Comparison of ENCODE assay signal across 9 mouse cellular contexts in genomic region chr13:91039201-91039807, GRCm38 (mm10).
DNase-seq lines count a peak whose midpoint lies in the region; ATAC-seq and TF ChIP-seq lines count a peak whose summit lies in the region.
"Had no signal": no experiment of that assay in that cellular context is flagged by ENCODE, and none has a peak within 500 bp of the region (broad histone marks: within the 10 kb centered on the region; RNA-seq: fewer than 3 reads in every experiment).

No protein-coding gene starts in this region.

- TF ChIP-seq POLR2A in heart, adult 2 months (IDR thresholded peaks at IDR 0.05; ENCODE audit: insufficient read depth, low read depth, low read length), result no peak
- no peak for TF ChIP-seq POLR2A in limb, embryonic 14.5 days (IDR thresholded peaks at IDR 0.05; ENCODE audit: borderline replicate concordance, extremely low read depth, insufficient read depth, insufficient read length)

- H3K9me3 ChIP-seq in heart, embryonic 15.5 days (replicated peaks), result no peaks in the 10 kb centered on the region
- H3K9me3 ChIP-seq in limb, embryonic 14.5 days (ENCODE audit: control insufficient read depth, low read length), result no peaks in the 10 kb centered on the region
- H3K9me3 ChIP-seq: liver, embryonic 13.5 days had no signal

- ATAC-seq in heart, embryonic 15.5 days (replicated peaks; ENCODE audit: insufficient number of reproducible peaks, insufficient read depth, low FRiP score, low read depth), result peak; percentile 72
- peak; percentile 86 for ATAC-seq in limb, embryonic 14.5 days (ENCODE audit: low FRiP score, low read depth)

- peak; percentile 23 to 29 for DNase-seq in heart, adult 2 months
- no peak for DNase-seq in heart, adult 8-10 months (ENCODE audit: low spot score)
- DNase-seq in embryo, embryonic 9.5 days (ENCODE audit: extremely low spot score), result peak; percentile 6
- DNase-seq in kidney, postnatal 10 days, result peak; percentile 57
- peak; percentile 63 for DNase-seq in limb, embryonic 14.5 days (ENCODE audit: low spot score)
- peak; percentile 65 for DNase-seq in retina, embryonic 14.5 days (ENCODE audit: low spot score)
- no peak for DNase-seq in c-Kit-positive CD71-positive TER-119-positive erythroid progenitor cells, embryonic 14.5 days (ENCODE audit: low spot score)
- DNase-seq: liver, embryonic 13.5 days had no signal

- 43% methylated on average over 11 of the region's 11 CpGs for WGBS in heart, adult 2 months
- 29% methylated on average over 11 of the region's 11 CpGs for WGBS in heart, embryonic 15.5 days
- 31% methylated on average over 11 of the region's 11 CpGs for WGBS in limb, embryonic 14.5 days

- H3K36me3 ChIP-seq in heart, adult 2 months (ENCODE audit: control insufficient read depth, insufficient read depth, low read length), result no peaks in the 10 kb centered on the region
- no peaks in the 10 kb centered on the region for H3K36me3 ChIP-seq in heart, embryonic 15.5 days
- no peaks in the 10 kb centered on the region for H3K36me3 ChIP-seq in limb, embryonic 14.5 days (ENCODE audit: control insufficient read depth, insufficient read depth, low read length)
- H3K36me3 ChIP-seq: liver, embryonic 13.5 days had no signal

- H3K9ac ChIP-seq in heart, adult 2 months (ENCODE audit: low read depth, low read length), result no peak overlapping the region
- H3K9ac ChIP-seq in heart, embryonic 15.5 days, result no peak overlapping the region
- H3K9ac ChIP-seq in limb, embryonic 14.5 days (ENCODE audit: low read depth, low read length, severe bottlenecking), result no peak overlapping the region
- H3K9ac ChIP-seq: liver, embryonic 13.5 days had no signal

- no peaks in the 10 kb centered on the region for H3K27me3 ChIP-seq in heart, adult 2 months (ENCODE audit: control insufficient read depth, insufficient read depth, low read length)
- no peaks in the 10 kb centered on the region for H3K27me3 ChIP-seq in heart, embryonic 15.5 days
- H3K27me3 ChIP-seq in limb, embryonic 14.5 days (ENCODE audit: control insufficient read depth, insufficient read depth, low read length), result no peaks in the 10 kb centered on the region
- H3K27me3 ChIP-seq: liver, embryonic 13.5 days had no signal

- no peaks in the 10 kb centered on the region for H3K4me1 ChIP-seq in heart, adult 2 months (ENCODE audit: control insufficient read depth, insufficient read depth, low read length)
- H3K4me1 ChIP-seq in heart, embryonic 15.5 days (replicated peaks), result peaks cover 2% of the 10 kb centered on the region
- peaks cover 14% of the 10 kb centered on the region for H3K4me1 ChIP-seq in limb, embryonic 14.5 days (ENCODE audit: control insufficient read depth, insufficient read depth, low read length)
- H3K4me1 ChIP-seq: liver, embryonic 13.5 days had no signal

- no peaks in the 10 kb centered on the region for H3K79me2 ChIP-seq in heart, adult 2 months (replicated peaks; ENCODE audit: control insufficient read depth, insufficient read depth, low read length)

- no peak overlapping the region for H3K4me3 ChIP-seq in heart, adult 2 months
- H3K4me3 ChIP-seq in heart, embryonic 15.5 days, result peak overlapping the region; percentile 25; the same call in 1 of the 2 replicates
- no peak overlapping the region for H3K4me3 ChIP-seq in limb, embryonic 14.5 days (replicated peaks; ENCODE audit: low read length)
- H3K4me3 ChIP-seq: liver, embryonic 13.5 days had no signal

- TF ChIP-seq EP300 in heart, adult 2 months (IDR thresholded peaks at IDR 0.05; ENCODE audit: insufficient read depth, low read depth, low read length), result peak; percentile 45; the same call in 1 of the 2 replicates

- H3K27ac ChIP-seq in heart, adult 2 months, result no peak overlapping the region
- H3K27ac ChIP-seq in heart, embryonic 15.5 days, result 0 out of 2 replicates have a peak overlapping the region, but pooled peaks have one; percentile 25
- 0 out of 2 replicates have a peak overlapping the region, but pooled peaks have one; percentile 33 for H3K27ac ChIP-seq in limb, embryonic 14.5 days (replicated peaks; ENCODE audit: low read depth, low read length)
- H3K27ac ChIP-seq: liver, embryonic 13.5 days had no signal

- peak; percentile 62 for TF ChIP-seq CTCF in heart, adult 2 months (IDR thresholded peaks at IDR 0.05)

- intact Hi-C loops in heart, adult 2 months (cut with DNase I), result no loop called here

- H3K4me2 ChIP-seq in heart, embryonic 15.5 days, result peak overlapping the region; percentile 56
- H3K4me2 ChIP-seq in limb, embryonic 14.5 days (replicated peaks; ENCODE audit: low read depth, low read length, severe bottlenecking), result peak overlapping the region; percentile 20; the same call in 1 of the 2 replicates
- H3K4me2 ChIP-seq: liver, embryonic 13.5 days had no signal

Comparison
In these comparisons a context has a peak if more than half of its experiments do, and no peak if none do; other contexts are left out.
1. DNase-seq: peak in heart, adult 2 months (2 of 2), embryo, embryonic 9.5 days (single experiment), kidney, postnatal 10 days (single experiment), limb, embryonic 14.5 days (single experiment) and retina, embryonic 14.5 days (single experiment); none in heart, adult 8-10 months (single experiment) and c-Kit-positive CD71-positive TER-119-positive erythroid progenitor cells, embryonic 14.5 days (single experiment).